Mouse (Mus musculus): ENCODE data around the gene Enpp1.

Enpp1 gene

DNA sequence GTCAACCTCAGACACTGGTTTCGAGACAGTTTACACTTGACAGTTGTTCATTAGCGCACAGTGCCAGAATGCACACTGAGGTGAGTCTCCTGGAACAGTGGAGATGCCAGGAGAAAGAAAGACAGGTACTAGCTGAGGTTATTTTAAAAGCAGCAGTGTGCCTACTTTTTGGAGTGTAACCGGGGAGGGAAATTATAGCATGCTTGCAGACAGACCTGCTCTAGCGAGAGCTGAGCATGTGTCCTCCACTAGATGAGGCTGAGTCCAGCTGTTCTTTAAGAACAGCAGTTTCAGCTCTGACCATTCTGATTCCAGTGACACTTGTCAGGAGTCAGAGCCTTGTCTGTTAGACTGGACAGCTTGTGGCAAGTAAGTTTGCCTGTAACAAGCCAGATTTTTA lies 114.2 kb downstream of the Enpp1 start:
- DNase-seq (ENCODE audit: extremely low spot score, low spot score) = no peak

GRCm38 (mm10) chr10:24596869-24597339 lies 115.1 kb downstream of the Enpp1 start:
- peak; percentile 18 for DNase-seq (ENCODE audit: extremely low spot score, low spot score)

DNA sequence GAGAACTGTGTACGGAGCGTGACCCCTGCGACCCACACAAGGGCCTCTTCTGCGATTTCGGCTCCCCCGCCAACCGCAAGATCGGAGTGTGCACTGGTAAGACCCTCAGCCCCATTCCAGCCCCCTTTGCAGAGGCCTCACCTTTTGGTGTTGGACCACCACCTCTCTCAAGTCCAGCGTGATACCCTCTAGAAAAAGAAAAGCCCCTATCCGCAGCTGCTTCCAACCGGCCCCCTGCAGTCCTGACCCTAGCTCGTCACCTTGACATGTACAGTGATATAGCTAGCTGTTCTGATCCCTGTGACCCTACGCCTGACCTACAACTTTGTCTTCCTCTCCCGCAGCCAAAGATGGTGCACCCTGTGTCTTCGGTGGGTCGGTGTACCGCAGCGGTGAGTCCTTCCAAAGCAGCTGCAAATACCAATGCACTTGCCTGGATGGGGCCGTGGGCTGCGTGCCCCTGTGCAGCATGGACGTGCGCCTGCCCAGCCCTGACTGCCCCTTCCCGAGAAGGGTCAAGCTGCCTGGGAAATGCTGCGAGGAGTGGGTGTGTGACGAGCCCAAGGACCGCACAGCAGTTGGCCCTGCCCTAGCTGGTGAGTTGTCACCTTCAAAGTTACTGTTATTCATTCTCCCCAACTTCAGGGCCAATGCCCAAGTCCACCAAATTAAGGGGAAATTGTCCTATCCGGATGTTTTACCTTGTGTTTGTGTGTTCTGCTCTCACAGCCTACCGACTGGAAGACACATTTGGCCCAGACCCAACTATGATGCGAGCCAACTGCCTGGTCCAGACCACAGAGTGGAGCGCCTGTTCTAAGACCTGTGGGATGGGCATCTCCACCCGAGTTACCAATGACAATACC lies 115.7 kb downstream of the Enpp1 start:
- no peak for DNase-seq (ENCODE audit: extremely low spot score, low spot score)

DNA sequence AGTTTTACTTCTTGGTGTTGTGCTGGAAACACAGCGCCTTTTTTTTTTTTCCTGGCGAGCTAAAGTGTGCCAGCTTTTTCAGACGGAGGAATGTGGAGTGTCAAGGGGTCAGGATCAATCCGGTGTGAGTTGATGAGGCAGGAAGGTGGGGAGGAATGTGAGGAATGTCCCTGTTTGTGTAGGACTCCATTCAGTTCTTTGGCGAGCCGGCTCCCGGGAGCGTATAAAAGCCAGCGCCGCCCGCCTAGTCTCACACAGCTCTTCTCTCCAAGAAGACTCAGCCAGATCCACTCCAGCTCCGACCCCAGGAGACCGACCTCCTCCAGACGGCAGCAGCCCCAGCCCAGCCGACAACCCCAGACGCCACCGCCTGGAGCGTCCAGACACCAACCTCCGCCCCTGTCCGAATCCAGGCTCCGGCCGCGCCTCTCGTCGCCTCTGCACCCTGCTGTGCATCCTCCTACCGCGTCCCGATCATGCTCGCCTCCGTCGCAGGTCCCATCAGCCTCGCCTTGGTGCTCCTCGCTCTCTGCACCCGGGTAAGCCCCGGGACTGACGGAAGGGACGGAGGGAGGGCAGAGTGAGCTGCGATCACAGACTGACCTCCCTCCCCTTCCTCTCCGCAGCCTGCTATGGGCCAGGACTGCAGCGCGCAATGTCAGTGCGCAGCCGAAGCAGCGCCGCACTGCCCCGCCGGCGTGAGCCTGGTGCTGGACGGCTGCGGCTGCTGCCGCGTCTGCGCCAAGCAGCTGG lies 116.5 kb downstream of the Enpp1 start, which contains the start of gene Ccn2:
Gene Ccn2, plus strand, starts transcription at position 193 of the 753 bp plus-strand sequence.
- peak; percentile 87 for DNase-seq (ENCODE audit: extremely low spot score, low spot score)

- no peak for DNase-seq (ENCODE audit: extremely low spot score, low spot score)
These were observed 118.4 kb downstream of the Enpp1 start for GRCm38 (mm10) chr10:24593556-24593955.

DNA sequence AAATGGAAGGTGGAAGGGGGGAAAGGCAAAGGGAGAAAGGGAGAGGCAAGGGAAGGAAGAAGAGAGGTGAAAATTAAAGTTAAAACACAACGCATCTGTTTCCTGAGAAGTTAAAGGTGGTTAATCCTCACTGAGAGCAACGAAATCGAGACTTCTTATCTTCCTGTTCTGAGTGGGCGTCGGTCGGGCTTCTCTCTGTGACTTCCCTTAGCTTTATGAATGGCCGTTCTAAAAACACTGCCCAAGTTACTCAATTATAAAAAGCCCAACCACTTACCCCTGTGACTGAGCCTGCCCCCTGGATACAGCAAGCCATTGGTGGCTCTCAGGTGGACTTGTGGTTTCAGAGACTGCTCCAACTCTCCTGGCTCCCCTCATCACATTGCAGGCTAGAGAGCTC lies 119.0 kb downstream of the Enpp1 start:
- no peak for DNase-seq (ENCODE audit: extremely low spot score, low spot score)

DNA sequence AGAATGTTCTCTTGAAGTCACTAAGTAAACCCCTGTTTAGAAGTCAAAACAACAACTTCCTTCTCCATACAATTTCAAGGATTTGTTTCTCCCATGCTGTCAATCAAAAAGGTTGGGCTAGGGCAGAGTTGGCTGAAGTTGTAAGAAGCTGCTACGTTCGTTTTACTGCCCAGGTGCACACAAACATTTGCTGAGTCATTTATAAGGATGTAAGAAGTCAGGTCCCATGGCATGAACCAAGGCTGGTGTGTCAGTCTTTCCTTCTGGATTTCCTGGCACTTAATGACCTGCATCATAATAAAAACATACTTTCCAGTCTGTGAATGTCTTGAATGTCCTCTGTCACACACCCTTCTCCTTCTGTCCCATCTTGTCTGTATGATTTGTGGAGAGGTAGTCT lies 119.6 kb downstream of the Enpp1 start:
- DNase-seq (ENCODE audit: extremely low spot score, low spot score) = no peak

GRCm38 (mm10) chr10:24591741-24592140 lies 120.2 kb downstream of the Enpp1 start:
- no peak for DNase-seq (ENCODE audit: extremely low spot score, low spot score)

GRCm38 (mm10) chr10:24591136-24591535 lies 120.8 kb downstream of the Enpp1 start:
- DNase-seq (ENCODE audit: extremely low spot score, low spot score) = peak; percentile 81

DNA sequence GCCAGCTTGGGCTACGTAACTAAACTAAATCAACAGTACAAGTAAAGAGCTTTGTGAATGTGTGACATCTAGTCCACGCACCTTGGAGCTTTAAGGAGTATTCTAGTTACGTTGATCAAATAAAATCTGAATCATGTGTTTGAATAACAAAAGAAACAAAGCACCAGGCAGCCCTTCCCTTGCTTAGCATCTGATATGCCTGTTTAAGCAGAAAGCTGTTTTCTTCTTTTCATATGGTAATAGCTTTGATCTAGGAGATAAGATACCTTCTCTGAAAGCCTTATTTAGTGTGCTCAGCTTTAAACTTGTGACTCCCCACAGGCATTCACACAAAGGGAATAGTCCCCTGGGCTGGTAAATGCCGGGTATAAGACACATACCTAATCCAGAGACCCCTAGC lies 121.4 kb downstream of the Enpp1 start:
- DNase-seq (ENCODE audit: extremely low spot score, low spot score) = no peak

DNA sequence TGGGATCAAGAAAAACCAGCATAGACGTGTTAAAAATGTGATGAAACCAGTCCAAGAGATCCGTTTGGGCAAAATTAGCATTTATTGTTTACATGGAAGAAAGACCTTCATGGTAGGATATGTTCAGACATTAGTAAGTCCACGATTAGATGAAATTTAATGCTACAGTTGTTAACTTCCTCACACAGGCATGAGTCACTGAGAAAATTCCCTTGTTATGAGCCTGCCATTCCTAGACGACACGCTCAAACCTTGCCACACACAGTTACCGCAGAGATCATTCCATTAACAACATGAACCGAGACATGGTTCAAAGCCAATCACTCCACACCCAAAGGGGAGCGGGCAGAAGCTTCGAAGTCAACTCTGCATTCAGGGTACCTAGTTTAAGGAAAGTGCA lies 122.7 kb downstream of the Enpp1 start:
- no peak for DNase-seq (ENCODE audit: extremely low spot score, low spot score)

GRCm38 (mm10) chr10:24588824-24589223 lies 123.1 kb downstream of the Enpp1 start:
- no peak for DNase-seq (ENCODE audit: extremely low spot score, low spot score)

All from neural tube, embryonic 10.5 days (tissue).